Mouse (Mus musculus) liver, adult 2 months (tissue): Measurements from ENCODE around the gene Dusp12. TPM values are rescaled to one million over a fixed set of nuclear protein-coding genes. Genes with fewer than 3 reads are reported as not detected.

Experiments used
- DNase-seq: peaks from one replicate; pipeline ENCODE4 v3.0.0-alpha.2; 2011; ENCODE audit warnings: low read depth, low spot score; ENCODE audit errors: extremely low read depth
- H3K27ac ChIP-seq: fragments of 200-500 bp; replicated peaks from 2 replicates; pipeline ENCODE4 v1.5.1; 2012; ENCODE audit warnings: low read depth, mild to moderate bottlenecking, control low read depth, inconsistent platforms, low read length; ENCODE audit not compliant: insufficient read depth
- H3K27me3 ChIP-seq: fragments of 200-500 bp; 2 replicates; pipeline ENCODE4 v1.6.1; 2012; ENCODE audit warnings: mild to moderate bottlenecking, moderate library complexity, low read length, inconsistent platforms; ENCODE audit not compliant: control insufficient read depth, insufficient read depth
- H3K36me3 ChIP-seq: fragments of 200-500 bp; 2 replicates; pipeline ENCODE4 v1.6.1; 2012; ENCODE audit warnings: low read length, inconsistent platforms; ENCODE audit not compliant: control insufficient read depth, insufficient read depth
- H3K4me1 ChIP-seq: fragments of 200-500 bp; 2 replicates; pipeline ENCODE4 v1.6.1; 2011; ENCODE audit warnings: low read length; ENCODE audit not compliant: control insufficient read depth, insufficient read depth
- H3K4me3 ChIP-seq: fragments of 200-500 bp; 2 replicates; pipeline ENCODE4 v1.5.1; 2011; ENCODE audit warnings: low read depth, mild to moderate bottlenecking, control low read depth, low read length, moderate library complexity; ENCODE audit not compliant: insufficient read depth
- H3K79me2 ChIP-seq: fragments of 200-500 bp; 2 replicates; pipeline ENCODE4 v1.6.1; 2012; ENCODE audit warnings: inconsistent platforms, mild to moderate bottlenecking, low read length, moderate library complexity; ENCODE audit not compliant: control insufficient read depth, insufficient read depth
- H3K9ac ChIP-seq: fragments of 200-500 bp; 2 replicates; pipeline ENCODE4 v1.6.1; 2012; ENCODE audit warnings: low read depth, mild to moderate bottlenecking, control low read depth, inconsistent platforms, low read length
- CTCF ChIP-seq: fragments of 200-500 bp; IDR thresholded peaks from 2 replicates; pipeline ENCODE4 v1.5.1; 2011; ENCODE audit warnings: low read depth, low read length, control low read depth
- POLR2A ChIP-seq: fragments of 200-500 bp; IDR thresholded peaks from 2 replicates; pipeline ENCODE4 v1.6.1; 2011; ENCODE audit warnings: low read length, control low read depth; ENCODE audit not compliant: insufficient read depth; ENCODE audit errors: extremely low read depth
- WGBS: fragments of 180-500 bp; shearing (Covaris S2); methylation state at CpG from one replicate; pipeline ENCODE4 v1.1.7; 2018; 5-methylcytosine and 5-hydroxymethylcytosine counted together
- polyA plus RNA-seq: library from polyadenylated mRNA; depleted of rRNA; stranded (reverse); fragments of >200 nt; gene quantifications from 2 replicates; pipeline ENCODE4 v1.2.3, GENCODE M21; 2012
- total RNA-seq: library from RNA; depleted of rRNA; stranded (reverse); fragments of >200 nt; gene quantifications from 2 replicates; pipeline ENCODE4 v1.2.3, GENCODE M21; 2014

The Dusp12 gene
- total and polyA plus RNA-seq, 2 experiments = 17.2 to 36.2 TPM

DNA sequence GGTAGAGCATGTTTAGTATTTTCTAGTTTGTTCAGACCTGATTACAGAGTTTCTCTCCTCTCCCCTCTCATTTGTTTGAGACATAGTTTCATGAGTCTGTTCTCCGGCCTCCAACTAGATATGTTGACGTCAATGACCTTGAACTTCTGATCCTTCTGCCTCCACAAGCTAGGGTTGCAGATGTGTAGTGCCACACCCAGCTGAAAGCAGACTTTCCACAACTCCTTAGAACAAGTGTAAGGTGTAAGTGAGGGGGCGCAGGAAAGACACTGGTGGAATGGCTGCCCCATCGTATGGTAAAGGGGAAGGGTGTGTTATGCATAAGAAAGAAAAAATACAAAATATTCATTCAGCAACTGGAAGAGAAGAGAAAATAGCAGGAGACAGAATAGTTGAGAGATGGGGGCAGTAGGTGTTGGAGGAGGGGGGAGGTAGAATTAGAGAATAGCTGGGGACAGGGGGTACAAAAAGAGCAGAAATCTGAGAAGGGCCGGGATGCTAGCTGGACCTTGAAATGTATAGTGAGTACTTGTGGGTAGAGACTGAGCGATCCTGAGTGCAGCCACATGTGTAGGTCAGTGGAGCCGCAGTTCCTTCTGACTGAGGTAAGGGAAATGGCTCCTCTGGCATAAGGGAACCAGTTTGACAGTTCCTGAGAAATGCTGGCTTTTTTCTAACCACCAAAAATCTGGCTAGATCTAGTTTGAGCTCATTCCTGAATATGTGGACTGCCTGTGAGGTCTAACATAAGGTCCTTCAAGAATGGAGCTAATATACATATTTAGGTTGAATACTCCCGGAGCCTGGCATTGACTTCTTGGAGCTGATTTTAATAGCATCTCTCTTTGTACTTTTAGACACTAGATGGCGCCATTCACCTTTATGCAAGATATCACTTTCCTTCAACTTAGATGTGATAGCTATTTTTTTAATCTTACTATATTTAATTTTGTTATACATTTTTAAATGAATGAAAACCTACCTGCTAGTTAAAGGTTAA lies 9.6 kb upstream of the Dusp12 start:
- WGBS = 48% methylated on average over 9 of the region's 9 CpGs
- Histone ChIP-seq H3K9ac (no peak overlapping the region), H3K27me3 (no peaks in the 10 kb centered on the region), H3K27ac (no peak overlapping the region), H3K4me1 (peaks cover 1% of the 10 kb centered on the region; the same call in 1 of the 2 replicates), H3K4me3 (no peak overlapping the region), H3K36me3 (no peaks in the 10 kb centered on the region), H3K79me2 (no peaks in the 10 kb centered on the region)
- peak; percentile 61 for DNase-seq
- TF ChIP-seq POLR2A (no peak), CTCF (peak; percentile 26; the same call in 1 of the 2 replicates)

DNA sequence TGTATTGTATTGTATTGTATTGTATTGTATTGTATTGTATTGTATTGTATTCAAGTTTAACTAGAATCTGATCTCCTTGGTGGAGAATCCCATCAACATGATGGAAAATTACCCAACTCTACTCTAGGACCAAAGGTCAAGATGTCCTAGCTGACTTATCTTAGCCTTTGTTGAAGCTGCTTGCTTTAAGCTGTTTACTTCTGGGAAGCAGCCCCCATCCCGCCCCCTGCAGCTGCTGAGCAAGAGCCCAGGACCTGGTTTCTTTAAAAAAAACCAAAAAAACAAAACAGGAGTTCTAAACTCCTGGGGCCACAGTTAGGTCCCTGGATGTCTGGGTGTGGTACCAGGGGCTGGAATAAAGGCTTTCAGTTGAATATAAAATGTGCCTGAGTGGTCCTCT lies 6.9 kb upstream of the Dusp12 start:
- no peak for DNase-seq

DNA sequence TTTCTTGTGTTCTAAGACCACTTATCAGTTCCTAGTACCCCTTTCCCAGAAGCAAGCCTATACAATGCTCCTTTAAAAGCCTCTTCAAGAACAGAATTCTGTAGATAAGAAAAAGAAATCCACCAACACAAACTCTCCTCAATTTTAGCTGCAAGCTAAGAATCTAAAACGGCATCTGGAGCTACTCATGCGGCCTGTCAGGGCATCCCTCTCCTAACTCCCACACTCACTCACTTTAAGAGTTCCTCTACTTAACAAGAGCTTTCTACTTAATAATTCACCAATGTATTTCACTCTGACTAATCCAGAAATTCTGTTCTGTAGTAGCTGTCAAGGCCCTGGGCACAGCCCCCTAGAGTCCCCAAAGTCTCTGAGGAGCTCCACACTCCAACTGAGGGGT lies 6.3 kb upstream of the Dusp12 start:
- TF ChIP-seq CTCF (no peak), POLR2A (no peak)
- 83% methylated on average over 2 of the region's 2 CpGs for WGBS
- Histone ChIP-seq H3K27me3 (no peaks in the 10 kb centered on the region), H3K36me3 (no peaks in the 10 kb centered on the region), H3K4me3 (no peak overlapping the region), H3K9ac (no peak overlapping the region), H3K4me1 (peaks cover 1% of the 10 kb centered on the region; the same call in 1 of the 2 replicates), H3K27ac (no peak overlapping the region), H3K79me2 (no peaks in the 10 kb centered on the region)
- DNase-seq = no peak

More for the DNA sequence above, 6.9 kb upstream of the Dusp12 start:
- no peak for TF ChIP-seq POLR2A
- no peak for TF ChIP-seq CTCF
- no peak overlapping the region for H3K4me3 ChIP-seq
- H3K27ac ChIP-seq = no peak overlapping the region
- no peaks in the 10 kb centered on the region for H3K27me3 ChIP-seq
- H3K4me1 ChIP-seq = peaks cover 1% of the 10 kb centered on the region; the same call in 1 of the 2 replicates
- H3K36me3 ChIP-seq = no peaks in the 10 kb centered on the region
- 74% methylated on average over 1 of the region's 1 CpGs for WGBS
- no peak overlapping the region for H3K9ac ChIP-seq
- H3K79me2 ChIP-seq = no peaks in the 10 kb centered on the region

DNA sequence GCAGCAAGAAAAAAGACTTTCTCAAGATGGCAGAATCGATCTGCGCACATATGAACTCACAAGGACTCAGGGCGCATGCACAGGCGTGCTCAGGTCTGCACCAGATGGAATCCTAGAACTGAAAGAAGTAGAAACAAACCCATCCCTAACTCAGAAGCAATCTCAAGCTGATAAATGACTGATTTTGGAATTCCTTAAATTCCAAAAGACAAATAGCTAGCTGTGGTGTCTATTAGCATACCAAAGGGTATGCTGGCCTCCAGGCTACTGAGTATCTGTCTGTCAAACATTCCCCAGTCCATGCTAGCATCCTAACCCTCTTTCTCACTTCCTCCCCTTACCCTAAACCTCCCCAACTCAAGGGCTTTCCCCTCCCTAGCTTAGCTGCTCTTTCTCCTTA lies 4.0 kb upstream of the Dusp12 start:
- Histone ChIP-seq H3K36me3 (no peaks in the 10 kb centered on the region), H3K27me3 (no peaks in the 10 kb centered on the region), H3K4me3 (no peak overlapping the region), H3K79me2 (no peaks in the 10 kb centered on the region), H3K9ac (no peak overlapping the region), H3K4me1 (no peaks in the 10 kb centered on the region), H3K27ac (no peak overlapping the region)
- no peak for DNase-seq
- TF ChIP-seq POLR2A (no peak), CTCF (no peak)
- WGBS = 92% methylated on average over 4 of the region's 4 CpGs

DNA sequence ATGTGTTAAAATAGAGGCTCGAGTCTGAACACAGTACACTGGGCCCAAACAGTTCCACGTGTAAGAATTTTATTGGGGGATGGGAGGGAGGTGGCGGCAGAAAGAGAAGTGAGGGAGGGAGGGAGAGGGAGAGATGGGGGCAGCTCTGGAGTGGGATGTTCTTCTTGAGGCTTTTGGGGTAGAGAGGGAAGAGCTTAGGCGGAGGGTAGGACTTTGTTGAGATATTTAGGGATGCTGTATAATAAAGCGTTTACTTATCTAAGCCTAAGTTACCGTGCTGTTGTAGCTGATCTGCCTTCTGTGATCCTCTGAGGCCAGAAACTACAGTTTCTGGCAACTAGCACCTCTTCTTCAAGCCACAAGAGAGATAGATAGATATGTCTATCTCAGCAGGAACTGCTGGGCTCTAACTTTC lies 711 bp upstream of the Dusp12 start:
- Histone ChIP-seq H3K4me3 (no peak overlapping the region), H3K36me3 (no peaks in the 10 kb centered on the region), H3K79me2 (no peaks in the 10 kb centered on the region; the same call in 1 of the 2 replicates), H3K27ac (no peak overlapping the region), H3K27me3 (no peaks in the 10 kb centered on the region), H3K4me1 (peaks cover 5% of the 10 kb centered on the region; the same call in 1 of the 2 replicates), H3K9ac (no peak overlapping the region)
- TF ChIP-seq CTCF = no peak
- TF ChIP-seq POLR2A = no peak
- WGBS = 63% methylated on average over 6 of the region's 6 CpGs
- no peak for DNase-seq
